Mouse (Mus musculus) ovary, postnatal 10 days (tissue): ENCODE data around the gene Ppfibp1.

Experiments
- DNase-seq: peaks from one replicate; pipeline ENCODE4 v3.0.0; 2022; ENCODE audit warnings: low spot score

The Ppfibp1 gene

DNA sequence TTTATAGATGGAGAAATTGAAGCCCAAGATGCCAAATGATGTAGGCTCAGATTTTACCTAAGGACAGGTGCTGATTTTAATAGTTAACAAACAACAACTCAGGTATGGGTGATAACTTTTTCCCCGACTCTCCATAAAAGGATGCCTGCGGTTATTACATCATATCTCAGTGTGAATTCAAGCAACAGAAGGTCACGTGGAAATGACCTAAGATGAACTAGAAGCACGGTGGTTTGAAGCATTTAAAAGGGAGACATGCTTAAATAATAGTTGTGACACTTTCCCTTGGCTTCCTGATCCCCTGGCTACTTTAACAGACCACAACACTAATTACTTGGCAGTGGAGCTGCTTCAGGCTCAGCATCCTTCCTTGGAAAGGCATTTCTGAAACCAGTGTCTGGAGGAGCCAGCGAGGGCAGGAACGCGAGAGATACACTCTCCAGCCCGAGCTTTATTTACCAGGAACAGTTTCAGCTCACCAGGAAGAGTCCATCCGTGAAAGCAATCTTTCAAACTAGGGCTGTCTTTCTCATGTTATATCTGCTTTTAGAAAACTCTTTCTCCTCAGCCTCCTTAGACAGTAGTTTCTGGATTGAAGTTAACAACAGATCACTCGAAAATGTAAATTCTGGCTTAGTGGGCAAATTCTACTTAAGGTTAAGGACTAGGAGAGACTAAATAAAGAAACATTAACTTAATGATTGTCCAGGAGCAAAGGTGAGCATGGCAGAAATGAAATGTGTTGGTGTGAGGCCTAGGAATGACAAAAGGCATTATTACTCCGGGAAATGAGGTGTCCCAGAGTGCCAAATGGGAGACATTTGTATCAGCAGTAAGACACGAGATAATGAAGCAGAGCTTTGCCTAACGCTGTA, 6.2 kb upstream of the Ppfibp1 start:
- DNase-seq, result no peak

DNA sequence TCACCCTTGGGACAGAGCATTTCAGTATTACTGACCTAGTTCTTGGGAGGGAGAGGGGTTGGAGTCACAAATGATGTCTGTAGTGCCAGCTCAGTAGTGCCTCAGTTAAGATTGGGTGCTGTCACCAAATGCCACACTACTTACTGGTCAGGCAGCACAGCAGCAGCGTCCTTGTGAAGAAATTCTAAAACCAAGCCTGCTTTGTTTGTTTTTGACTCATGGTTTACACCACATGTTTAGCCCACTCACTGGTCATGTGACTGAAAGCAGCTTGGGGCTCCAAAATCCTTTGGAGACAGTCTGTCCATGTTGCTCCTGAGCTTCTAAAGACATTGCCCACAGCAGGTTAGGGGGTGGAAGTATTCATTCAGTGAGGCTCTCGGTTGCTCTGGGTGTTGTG, 4.9 kb upstream of the Ppfibp1 start:
- DNase-seq, result no peak

DNA sequence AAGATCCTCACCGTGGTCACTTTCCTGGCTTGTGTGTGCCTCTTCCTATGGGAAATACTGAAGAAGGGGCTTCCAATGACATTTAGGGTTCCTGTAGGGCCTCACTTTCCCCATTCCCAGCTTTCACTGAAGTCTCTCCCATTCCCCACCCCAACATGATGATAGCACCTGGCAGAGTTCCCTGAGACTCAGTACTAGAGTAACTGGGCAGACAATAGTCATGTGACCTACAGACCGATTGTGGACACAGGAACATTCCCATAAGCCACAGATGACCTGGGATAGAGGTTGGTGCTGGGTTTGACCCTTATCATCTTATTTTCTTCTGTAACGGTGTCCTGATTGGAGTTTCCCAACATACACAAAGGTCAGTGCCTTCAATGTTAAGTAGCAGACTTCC, 4.1 kb upstream of the Ppfibp1 start:
- no peak for DNase-seq

DNA sequence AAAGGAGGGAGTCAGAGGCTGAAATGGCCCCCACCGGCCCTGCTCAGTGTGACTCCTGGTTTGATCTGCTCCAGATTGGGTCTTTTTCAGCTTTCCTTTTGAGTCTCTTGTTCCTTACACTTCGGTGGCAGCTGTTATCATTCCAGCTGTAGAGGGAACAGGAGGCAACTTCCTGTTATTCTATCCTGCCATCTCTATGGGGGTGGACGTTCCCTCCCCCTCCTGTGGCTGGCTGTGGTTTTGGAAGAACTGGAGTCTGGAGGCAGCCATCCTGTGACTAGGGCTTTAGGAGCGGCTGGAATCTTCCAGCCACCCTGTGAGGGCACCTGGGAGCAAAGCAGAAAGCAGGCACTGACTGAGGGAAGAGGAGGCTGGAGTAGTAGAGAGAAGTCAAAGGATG, 3.4 kb upstream of the Ppfibp1 start:
- DNase-seq, result no peak

DNA sequence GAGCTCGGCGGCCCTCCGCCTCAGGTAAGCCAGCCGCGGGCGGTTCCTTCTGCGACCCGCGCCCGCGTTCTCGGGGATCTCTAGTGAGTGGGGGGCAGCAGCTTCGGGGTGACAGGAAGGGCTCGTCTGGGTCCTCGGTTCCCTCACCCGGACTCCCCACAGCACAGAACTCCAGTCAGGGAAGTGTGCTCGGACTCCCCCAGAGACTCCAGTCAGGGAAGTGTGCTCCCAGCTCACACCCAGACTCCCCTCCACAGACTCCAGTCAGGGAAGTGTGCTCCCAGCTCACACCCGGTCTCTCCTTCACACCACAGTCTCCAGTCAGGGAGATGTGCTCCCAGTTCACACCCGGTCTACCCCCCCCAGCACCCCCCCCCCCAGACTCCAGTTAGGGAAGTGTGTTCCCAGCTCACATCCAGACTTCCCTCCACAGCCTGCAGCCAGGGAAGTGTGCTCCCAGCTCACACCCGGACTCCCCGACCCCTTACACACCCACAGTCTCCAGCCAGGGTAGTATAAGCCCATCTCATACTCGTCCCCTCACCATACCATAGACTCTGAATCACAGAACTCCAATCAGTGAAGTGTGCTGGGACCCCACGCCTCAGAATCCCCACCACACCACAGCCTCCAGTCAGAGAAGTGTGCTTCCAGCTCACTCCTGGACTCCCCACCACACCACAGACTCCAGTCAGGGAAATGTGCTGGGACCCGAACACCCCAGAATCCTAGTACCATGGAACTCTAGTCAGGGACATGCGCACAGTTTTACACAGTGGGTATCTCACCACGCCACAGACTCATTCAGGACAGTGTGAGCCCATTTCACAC, 588 bp downstream of the Ppfibp1 start:
- no peak for DNase-seq

DNA sequence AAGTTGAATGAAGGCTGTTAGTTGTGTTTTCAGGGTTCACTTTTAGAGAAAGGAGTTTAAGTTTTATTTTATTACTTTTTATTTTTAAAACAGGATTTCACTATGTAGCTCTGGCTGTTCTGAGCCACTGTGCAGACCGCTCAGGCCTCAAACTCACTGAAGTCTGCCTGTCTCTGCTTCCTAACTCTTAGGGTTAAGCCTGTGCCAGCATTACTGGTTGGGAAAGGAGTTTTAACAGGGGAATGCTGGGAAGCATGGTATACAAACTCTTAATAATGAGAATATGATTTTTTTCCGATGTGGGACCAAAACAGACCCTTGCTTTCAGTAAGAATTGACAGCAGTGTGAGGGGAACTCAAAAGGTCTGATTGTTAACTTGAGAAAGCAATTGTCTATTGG, 1.9 kb downstream of the Ppfibp1 start:
- DNase-seq, result no peak

DNA sequence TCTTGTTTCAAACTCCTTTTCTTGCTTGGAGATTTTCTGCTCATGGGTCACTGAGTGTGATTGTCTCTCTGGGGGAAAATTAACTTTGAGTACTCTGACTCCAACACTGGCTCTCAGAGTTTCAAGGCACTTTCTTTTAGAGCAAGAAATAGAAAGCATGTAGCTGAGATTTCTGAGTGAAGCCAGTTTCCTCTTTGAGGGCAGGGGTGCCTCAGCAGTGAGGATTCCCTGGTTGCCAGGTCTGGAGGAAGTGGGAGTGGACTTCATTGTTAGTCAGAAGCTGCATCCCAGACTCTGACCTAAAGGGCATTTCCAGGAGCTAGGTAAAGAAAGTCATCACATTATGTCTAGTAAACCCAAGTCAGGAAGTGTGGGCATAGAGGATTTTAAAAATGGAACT, 2.3 kb downstream of the Ppfibp1 start:
- DNase-seq, result no peak

DNA sequence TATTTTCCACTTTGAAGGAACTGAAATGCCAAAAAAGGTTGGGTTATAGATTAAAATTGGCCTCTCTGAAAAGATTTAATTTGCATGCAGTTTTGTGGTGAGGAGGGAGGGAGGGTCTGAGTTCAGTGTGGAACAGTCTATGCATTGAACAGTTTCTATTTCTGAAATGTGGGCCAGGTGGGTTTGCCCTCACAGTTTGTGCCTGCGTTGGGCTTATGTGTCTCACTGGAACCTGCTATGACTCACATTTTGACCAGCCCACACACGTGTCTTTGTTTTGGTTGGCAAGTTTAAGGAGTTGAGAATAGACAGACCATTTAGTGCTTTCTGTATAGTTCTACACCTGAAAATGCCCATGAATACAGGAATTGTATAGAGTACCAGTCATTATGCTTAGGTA, 5.6 kb downstream of the Ppfibp1 start:
- DNase-seq, result no peak

DNA sequence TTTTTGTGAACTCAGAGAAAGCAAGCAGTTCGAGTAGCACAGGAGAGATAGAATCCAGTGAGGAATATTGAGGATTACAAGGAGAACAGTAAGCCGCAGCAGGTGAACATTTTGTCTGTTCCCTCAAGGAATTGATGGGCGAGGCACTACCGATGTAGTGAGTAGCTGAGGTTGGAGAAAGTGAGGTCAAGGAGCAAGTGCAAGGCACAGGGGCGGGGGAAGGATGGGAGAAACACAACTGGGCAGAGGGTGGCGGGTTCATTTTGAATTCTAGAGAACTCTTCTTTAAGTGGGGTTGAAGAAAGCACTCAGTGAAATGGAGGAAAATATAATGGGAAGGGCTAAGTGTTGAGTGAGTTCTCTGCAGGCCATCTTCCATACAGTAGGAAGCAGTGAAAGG, 10.4 kb downstream of the Ppfibp1 start:
- no peak for DNase-seq

DNA sequence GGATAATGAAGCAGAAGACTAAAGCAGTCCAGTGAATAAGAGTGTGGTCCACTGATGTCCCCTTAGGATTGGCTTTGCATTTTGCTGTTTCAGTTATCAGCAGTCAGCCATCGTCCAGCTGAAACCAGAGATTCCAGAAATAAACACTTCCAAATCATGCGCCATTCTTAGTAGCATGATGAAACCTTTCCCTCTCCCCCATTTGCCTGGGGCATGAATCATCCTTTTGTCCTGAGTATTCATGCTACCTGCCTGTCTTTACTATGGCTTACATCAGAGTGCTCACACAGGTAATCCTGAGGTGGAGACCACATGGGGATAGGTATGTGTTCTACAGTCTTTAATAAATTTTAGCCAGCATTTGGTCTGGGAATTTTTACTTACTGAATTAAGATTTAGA, 11.4 kb downstream of the Ppfibp1 start:
- no peak for DNase-seq

DNA sequence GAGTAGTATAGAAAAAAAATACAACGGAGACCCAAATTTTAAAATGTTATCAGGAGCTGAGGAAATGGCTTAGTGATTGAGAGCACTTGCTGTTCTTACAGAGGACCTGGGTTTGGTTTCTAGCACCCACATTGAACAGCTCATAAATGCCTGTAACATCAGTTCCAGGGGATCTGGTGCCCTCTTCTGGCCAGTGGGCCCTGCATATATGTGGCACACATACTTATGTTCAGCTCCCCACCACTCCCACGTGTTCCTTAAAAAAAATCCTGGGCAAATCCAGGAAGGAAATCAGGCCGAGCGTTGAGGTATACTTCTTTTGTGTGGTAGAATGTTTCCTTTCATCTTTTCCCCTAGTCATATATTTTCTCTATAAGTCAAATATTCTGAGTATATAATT, 13.6 kb downstream of the Ppfibp1 start:
- no peak for DNase-seq

DNA sequence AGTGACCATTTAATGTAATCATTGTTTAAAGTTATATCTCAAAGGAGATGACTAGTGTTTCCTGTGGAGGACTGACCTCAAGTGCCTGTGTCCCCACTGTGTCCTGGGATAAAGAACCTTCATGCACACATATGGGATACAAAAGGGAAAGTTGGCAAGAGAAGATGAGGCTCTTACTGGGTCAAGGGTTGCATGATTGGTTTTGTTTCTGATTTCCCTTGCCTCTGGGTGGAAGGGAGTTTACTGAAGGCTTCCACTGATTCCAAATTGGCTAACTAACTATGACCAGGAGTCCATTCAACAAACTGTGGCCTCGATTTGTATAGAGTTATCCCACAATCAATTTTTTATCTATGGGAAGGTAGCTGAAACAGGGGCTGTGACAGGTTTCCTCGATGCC, 15.3 kb downstream of the Ppfibp1 start:
- DNase-seq, result no peak

DNA sequence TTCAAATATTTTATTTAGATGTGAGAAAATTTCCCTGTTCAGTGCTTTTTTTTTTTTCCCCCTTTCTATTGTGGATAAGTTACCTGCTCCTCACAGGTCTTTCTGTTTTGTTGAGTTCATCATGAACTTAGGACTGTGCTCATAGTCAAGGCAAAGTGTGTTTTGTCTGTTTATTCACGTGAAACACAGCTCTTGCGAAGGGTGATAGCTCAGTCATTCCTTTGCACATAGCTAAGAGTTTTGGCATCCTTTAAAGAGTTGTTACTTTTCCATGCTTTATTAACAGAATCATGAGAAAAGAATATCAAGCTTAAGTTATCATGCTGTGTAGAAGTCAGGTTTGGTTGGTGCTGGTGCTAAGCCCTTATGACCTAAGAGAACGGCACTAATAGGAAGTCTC, 16.4 kb downstream of the Ppfibp1 start:
- DNase-seq, result no peak

DNA sequence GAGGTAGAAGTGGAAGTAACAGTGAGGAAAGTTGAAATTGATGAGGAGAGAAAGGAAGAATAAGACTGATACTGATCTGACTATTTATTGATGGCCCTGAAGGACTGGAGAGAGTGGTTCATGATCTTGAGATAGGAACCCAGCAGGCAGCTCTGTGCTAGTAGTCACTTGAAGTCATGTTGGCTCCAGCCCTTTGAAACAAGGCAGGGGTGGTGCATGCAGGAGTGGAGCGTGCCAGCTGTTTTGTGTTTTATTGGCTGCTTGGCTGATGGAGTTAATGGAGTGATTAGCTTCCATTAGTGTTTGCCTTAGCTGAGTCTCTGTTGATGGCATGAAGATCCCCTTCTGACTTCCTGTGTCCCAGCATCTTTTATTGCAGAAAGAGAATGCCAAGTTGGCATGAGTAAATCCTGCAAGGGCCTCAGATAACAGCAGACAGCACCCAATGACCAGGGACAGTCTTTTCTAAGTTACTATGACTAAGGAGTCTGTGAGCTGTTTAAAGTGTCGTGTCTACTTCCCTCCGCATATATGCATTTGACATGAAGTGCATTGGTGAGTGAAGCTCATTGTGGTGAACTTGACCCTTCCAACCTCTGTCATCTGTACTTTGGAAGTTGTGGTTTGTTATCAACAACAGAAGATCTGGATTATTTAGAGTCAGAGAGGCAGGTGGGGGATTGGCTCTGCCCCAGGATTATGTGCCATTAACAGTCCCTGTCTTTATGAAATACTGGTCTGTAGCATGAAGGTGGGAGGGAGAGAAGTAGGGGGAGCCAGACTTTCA, 17.9 kb downstream of the Ppfibp1 start:
- DNase-seq, result no peak

DNA sequence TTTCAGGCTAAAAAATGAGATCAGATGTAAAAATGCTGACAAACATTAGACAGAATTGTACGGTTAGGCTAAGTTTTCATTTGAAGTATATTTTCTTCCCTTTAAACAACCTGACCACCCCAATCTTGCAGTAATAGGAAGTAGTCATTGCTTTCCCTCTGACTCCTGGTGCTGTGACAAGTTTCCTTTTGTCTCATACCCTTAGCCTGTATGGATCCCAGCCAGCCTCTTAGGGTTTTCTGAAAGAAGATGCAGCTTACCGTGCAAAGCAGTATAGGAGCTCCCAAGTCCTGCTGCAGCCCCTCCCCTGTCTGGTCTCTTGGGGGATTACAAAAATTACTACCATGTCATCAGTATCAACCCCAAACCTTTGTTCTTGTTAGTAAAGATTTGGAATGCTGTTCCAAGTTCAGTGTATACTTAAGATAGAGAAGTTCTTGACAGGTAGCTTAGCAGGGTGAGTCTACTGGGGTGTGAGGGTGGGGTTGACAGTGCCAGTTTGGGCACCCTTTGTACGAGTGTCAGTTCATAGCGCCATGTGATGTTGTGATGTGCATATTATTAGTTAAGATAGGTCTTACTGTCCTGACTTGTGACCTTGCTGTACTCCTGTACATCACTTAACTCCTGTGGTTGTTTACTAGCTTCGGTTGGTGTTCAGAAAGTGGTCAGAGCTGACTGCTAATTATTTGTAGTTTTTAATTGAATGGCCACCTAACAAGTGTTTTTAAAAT, 18.9 kb downstream of the Ppfibp1 start:
- no peak for DNase-seq

DNA sequence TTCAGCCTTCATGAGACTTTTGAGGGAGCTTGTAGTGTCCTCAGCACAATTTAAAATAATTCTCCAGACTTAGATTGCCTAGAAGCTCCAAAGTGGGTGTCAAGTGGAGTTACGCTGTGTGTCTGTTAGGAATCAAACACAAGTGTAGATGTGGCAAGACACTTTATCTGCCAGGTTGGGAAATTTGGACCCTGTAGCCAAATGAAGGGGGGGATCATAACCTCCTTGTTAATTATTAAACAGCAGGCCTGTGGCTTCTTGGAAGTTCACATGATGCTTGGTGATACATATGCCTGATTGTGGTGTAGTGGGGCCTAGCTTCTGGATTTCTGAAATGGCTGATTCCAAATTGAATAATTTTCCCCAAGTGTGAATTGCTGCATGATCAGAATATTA, 19.5 kb downstream of the Ppfibp1 start:
- no peak for DNase-seq

DNA sequence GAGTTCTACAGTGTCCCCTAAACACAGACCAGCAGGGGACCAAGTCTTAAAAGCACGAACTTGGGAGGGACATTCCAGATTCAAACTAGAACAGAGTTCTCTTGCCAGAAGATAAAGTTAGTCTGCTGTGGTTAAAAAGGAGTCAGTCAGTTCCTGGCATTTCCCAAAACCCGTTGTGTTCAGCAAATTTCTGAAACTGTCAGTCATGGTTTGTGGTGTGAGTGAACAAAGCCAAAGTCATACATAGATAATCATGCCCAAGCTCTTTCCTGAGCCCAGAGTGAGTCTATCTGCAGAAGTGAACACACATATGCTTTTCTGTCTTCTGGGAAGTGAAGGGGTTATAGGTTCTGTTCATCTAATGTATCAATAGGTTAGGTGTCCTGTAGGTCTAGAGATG, 20.5 kb downstream of the Ppfibp1 start:
- DNase-seq, result no peak

DNA sequence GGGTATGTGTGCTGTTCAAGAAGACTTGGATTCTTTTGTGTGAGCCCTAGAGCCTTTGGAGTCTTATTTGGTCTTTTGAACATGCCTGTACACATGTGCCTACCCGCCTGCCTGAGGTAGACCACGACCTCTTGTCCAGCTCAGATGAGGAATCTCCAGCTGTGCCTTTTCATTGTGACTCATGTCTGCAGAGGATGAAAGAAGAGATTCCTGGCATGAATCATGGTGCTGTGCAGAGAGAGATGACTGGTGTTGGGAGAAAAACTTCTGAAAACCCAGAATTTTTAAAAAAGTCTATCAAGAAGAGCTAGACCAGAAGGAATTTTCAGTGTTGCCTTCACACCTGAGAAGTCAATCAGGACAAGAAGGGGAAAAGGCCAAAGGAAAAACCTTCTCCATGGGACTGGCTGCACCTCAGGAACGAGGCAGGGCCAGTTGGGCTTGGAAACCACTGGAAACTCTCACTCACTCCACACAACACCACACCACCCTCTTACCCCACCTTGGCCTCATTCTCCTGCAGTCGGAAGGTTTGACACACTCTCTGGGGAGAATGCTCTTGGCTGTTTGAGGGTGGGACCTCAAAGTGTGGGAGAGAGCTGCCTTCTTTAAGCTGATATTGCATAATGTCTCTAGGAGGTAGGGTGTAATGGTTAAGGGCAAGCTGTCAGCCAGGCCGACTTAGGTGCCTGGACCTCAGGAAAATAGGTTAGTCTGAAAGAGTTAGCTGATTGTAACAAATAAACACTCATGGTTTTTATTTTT, 21.6 kb downstream of the Ppfibp1 start:
- no peak for DNase-seq

DNA sequence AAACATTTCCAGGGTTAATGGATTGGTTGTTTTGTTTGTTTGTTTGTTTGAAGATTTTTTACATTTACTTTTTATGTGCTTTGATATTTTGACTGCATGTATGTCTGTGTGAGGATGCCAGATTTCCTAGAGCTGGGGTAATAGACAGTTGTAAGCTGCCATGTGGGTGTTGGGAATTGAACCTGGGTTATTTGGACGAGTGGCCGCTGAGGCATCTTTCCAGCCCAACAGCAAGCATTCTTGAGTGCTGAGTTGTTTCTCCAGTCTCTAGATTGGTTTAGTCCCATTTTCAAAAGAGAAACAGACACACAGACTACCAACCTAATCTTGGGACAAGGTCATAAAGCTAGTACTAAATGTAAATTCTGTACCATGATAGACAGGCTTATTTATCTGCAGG, 22.5 kb downstream of the Ppfibp1 start:
- no peak for DNase-seq

DNA sequence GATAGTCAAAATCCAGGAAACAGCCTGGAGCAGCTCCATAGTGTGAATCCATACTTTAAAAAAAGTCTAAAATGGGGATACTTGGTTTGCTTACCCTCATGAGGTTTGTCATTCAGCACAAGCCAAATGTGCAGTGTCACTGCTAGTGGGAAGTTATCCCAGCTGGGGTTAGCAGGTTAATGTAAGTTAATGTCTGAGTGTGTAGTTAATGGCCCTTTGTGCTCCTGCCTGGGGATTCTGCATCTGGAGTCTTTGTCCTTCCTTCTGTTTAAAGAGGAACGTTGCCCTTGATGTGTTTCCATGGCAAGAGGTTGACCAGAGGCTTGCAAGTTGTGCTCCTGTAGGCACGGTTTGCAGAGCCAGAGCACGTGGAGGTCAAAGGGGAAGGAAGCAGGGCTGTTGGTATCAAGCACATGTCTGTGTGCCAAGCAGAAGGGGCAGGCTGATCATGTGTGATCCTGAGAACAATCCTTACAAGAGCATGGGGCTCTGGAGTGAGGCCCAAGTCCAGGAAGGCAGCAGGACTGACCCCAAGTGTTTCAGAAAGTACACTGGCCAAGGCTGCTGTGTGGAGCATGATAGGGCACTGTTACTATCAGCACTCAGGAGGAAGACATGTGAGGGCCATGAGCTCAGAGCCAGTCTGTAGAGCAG, 24.7 kb downstream of the Ppfibp1 start:
- no peak for DNase-seq
